Mouse (Mus musculus) heart, postnatal 0 days (tissue): ENCODE measurements around the gene Edar. TPM values are rescaled to one million over a fixed set of nuclear protein-coding genes. Genes with fewer than 3 reads are reported as not detected.
A peak's percentile ranks its signal among the peaks of the same experiment; 100 is the strongest.

Source experiments
- ATAC-seq: fragments of 200-750 bp; cut with Nextera tagmentation; 2 replicates; pipeline ENCODE4 v1.8.0; 2017; ENCODE audit warnings: low read depth, moderate number of reproducible peaks, moderate library complexity; ENCODE audit not compliant: insufficient read depth
- DNase-seq: peaks from one replicate; pipeline ENCODE4 v3.0.0-alpha.2; 2016; ENCODE audit warnings: low spot score
- H3K27ac ChIP-seq: fragments of 300-500 bp; sonication (generic); 2 replicates; pipeline ENCODE4 v1.5.1; 2014; ENCODE audit warnings: low read depth, mild to moderate bottlenecking
- H3K27me3 ChIP-seq: fragments of 300-500 bp; sonication (generic); 2 replicates; pipeline ENCODE4 v1.6.1; 2014; ENCODE audit warnings: low read length, mixed read lengths; ENCODE audit not compliant: control insufficient read depth, insufficient read depth
- H3K36me3 ChIP-seq: fragments of 300-500 bp; sonication (generic); replicated peaks from 2 replicates; pipeline ENCODE4 v1.6.1; 2014; ENCODE audit warnings: low read length, mixed read lengths; ENCODE audit not compliant: control insufficient read depth, insufficient read depth
- H3K4me1 ChIP-seq: fragments of 300-500 bp; sonication (generic); 2 replicates; pipeline ENCODE4 v1.6.1; 2014; ENCODE audit warnings: antibody characterized with exemption; ENCODE audit not compliant: control insufficient read depth, insufficient read depth
- H3K4me2 ChIP-seq: fragments of 300-500 bp; sonication (generic); 2 replicates; pipeline ENCODE4 v1.6.1; 2014; ENCODE audit warnings: low read depth, mild to moderate bottlenecking, low read length, moderate library complexity
- H3K4me3 ChIP-seq: fragments of 300-500 bp; sonication (generic); 2 replicates; pipeline ENCODE4 v1.5.1; 2014; ENCODE audit warnings: low read depth, low read length
- H3K9ac ChIP-seq: fragments of 300-500 bp; sonication (generic); replicated peaks from 2 replicates; pipeline ENCODE4 v1.6.1; 2014; ENCODE audit warnings: low read depth, low read length, mixed read lengths
- H3K9me3 ChIP-seq: fragments of 300-500 bp; sonication (generic); replicated peaks from 2 replicates; pipeline ENCODE4 v1.6.1; 2016; ENCODE audit warnings: low read length; ENCODE audit not compliant: control insufficient read depth
- CTCF ChIP-seq: IDR thresholded peaks from 2 replicates; pipeline ENCODE4 v1.5.1; 2016; ENCODE audit warnings: antibody characterized with exemption, control low read depth, low read depth
- EP300 ChIP-seq: IDR thresholded peaks from 2 replicates; pipeline ENCODE4 v1.6.1; 2016; ENCODE audit warnings: antibody characterized with exemption, low read depth
- WGBS: fragments of 180-500 bp; shearing (Covaris S2); extraction: QIAGEN DNeasy Blood & Tissue Kit; methylation state at CpG from one replicate; pipeline ENCODE4 v1.1.7; 2014; 5-methylcytosine and 5-hydroxymethylcytosine counted together
- polyA plus RNA-seq: library from polyadenylated mRNA; unstranded; fragments of >200 nt; fragmentation: Nextera tagmentation; extraction: Ambion mirVana; gene quantifications from 2 replicates; pipeline ENCODE4 v1.2.1, GENCODE M21; 2015
- total RNA-seq: library from RNA; depleted of rRNA; stranded (reverse); fragments of >200 nt; gene quantifications from 2 replicates; pipeline ENCODE4 v1.2.3, GENCODE M21; 2014; ENCODE audit warnings: low replicate concordance

The Edar gene
- total and polyA plus RNA-seq, 2 experiments from 2014 or later = not detected

- H3K4me3 ChIP-seq = no peak overlapping the region
- ATAC-seq (no peak), DNase-seq (no peak)
- H3K9me3 ChIP-seq = no peaks in the 10 kb centered on the region
- TF ChIP-seq CTCF = no peak
- TF ChIP-seq EP300 = no peak
- H3K4me1 ChIP-seq = no peaks in the 10 kb centered on the region
- no peaks in the 10 kb centered on the region for H3K36me3 ChIP-seq
- H3K9ac ChIP-seq = no peak overlapping the region
- no peak overlapping the region for H3K27ac ChIP-seq
- no peak overlapping the region for H3K4me2 ChIP-seq
- WGBS = 63% methylated on average over 19 of the region's 19 CpGs
- no peaks in the 10 kb centered on the region for H3K27me3 ChIP-seq
Observed at GRCm38 (mm10) chr10:58640446-58641400, 34.7 kb downstream of the Edar start.

- Histone ChIP-seq H3K9ac (no peak overlapping the region), H3K4me3 (no peak overlapping the region), H3K9me3 (no peaks in the 10 kb centered on the region), H3K4me1 (no peaks in the 10 kb centered on the region), H3K36me3 (no peaks in the 10 kb centered on the region), H3K4me2 (no peak overlapping the region), H3K27me3 (no peaks in the 10 kb centered on the region), H3K27ac (no peak overlapping the region)
- DNase-seq = no peak
- 49% methylated on average over 6 of the region's 6 CpGs for WGBS
- TF ChIP-seq CTCF = no peak
- TF ChIP-seq EP300 = no peak
- ATAC-seq = no peak
Observed at GRCm38 (mm10) chr10:58639291-58639690, 36.2 kb downstream of the Edar start.

- no peak for TF ChIP-seq CTCF
- no peak for TF ChIP-seq EP300
- no peaks in the 10 kb centered on the region for H3K27me3 ChIP-seq
- H3K36me3 ChIP-seq = no peaks in the 10 kb centered on the region
Observed at GRCm38 (mm10) chr10:58636431-58637080, 38.9 kb downstream of the Edar start.

GRCm38 (mm10) chr10:58633507-58633906 is 41.9 kb downstream of the Edar start:
- TF ChIP-seq CTCF (no peak), EP300 (no peak)
- Histone ChIP-seq H3K4me2 (no peak overlapping the region), H3K27ac (no peak overlapping the region), H3K4me3 (no peak overlapping the region), H3K9ac (no peak overlapping the region), H3K9me3 (no peaks in the 10 kb centered on the region), H3K4me1 (peaks cover 4% of the 10 kb centered on the region; the same call in 1 of the 2 replicates), H3K27me3 (no peaks in the 10 kb centered on the region), H3K36me3 (no peaks in the 10 kb centered on the region)
- 91% methylated on average over 2 of the region's 2 CpGs for WGBS
- ATAC-seq (no peak), DNase-seq (no peak)

More at GRCm38 (mm10) chr10:58636431-58637080, 38.9 kb downstream of the Edar start:
- Histone ChIP-seq H3K4me2 (no peak overlapping the region), H3K27ac (no peak overlapping the region), H3K4me1 (peaks cover 4% of the 10 kb centered on the region; the same call in 1 of the 2 replicates), H3K9ac (no peak overlapping the region), H3K4me3 (no peak overlapping the region), H3K9me3 (no peaks in the 10 kb centered on the region)
- no peak for ATAC-seq
- 54% methylated on average over 7 of the region's 7 CpGs for WGBS
- no peak for DNase-seq

GRCm38 (mm10) chr10:58627569-58627968 is 47.9 kb downstream of the Edar start:
- 0 out of 2 replicates have a peak, but pooled peaks have one; percentile 34 for ATAC-seq
- H3K4me2 ChIP-seq = no peak overlapping the region
- TF ChIP-seq EP300 (no peak), CTCF (peak; percentile 77)
- H3K4me3 ChIP-seq = no peak overlapping the region
- no peak overlapping the region for H3K27ac ChIP-seq
- no peaks in the 10 kb centered on the region for H3K9me3 ChIP-seq
- DNase-seq = peak; percentile 42
- no peaks in the 10 kb centered on the region for H3K36me3 ChIP-seq
- H3K27me3 ChIP-seq = no peaks in the 10 kb centered on the region
- H3K4me1 ChIP-seq = peaks cover 4% of the 10 kb centered on the region; the same call in 1 of the 2 replicates
- no peak overlapping the region for H3K9ac ChIP-seq
